Comparison of ENCODE assay signal across 8 mouse cellular contexts in the genomic region with DNA sequence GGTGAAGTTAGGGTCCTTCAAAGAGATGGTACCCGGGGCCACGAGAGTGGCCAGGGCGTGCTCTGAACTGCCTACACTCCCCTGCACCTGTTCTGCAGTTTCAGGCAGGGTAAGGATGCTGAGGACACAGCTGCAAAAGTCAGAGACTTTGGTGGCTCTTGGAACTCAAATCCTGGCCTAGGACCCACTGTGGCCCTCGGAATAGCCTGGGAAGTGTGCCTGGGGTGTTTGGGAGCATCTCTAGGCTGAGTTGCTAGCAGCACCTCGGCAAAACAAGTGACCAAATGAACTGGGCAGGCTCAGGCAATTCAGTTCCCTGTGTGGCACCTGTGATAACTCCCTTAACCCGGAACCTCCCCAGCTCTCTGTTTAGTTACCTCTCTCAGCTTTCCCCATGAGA. TPM values are rescaled to one million over a fixed set of nuclear protein-coding genes. Genes with fewer than 3 reads are reported as not detected.
DNase-seq lines count a peak whose midpoint lies in the region; ATAC-seq lines count a peak whose summit lies in the region.

No protein-coding gene starts in this region.

- H3K4me1 ChIP-seq in kidney, embryonic 15.5 days: peaks cover 35% of the 10 kb centered on the region
- H3K4me1 ChIP-seq in embryonic facial prominence, embryonic 13.5 days: peaks cover 20% of the 10 kb centered on the region
- H3K4me1 ChIP-seq in intestine, embryonic 16.5 days (ENCODE audit: control insufficient read depth, insufficient read depth, low read length): peaks cover 25% of the 10 kb centered on the region
- peaks cover 25% of the 10 kb centered on the region for H3K4me1 ChIP-seq in neural tube, embryonic 13.5 days (replicated peaks)

- no peak for ATAC-seq in kidney, embryonic 15.5 days (replicated peaks; ENCODE audit: low FRiP score)
- ATAC-seq in embryonic facial prominence, embryonic 13.5 days (ENCODE audit: insufficient number of reproducible peaks, insufficient read depth, low FRiP score, low TSS enrichment, low read depth): no peak
- ATAC-seq in intestine, embryonic 16.5 days: no peak
- no peak for ATAC-seq in neural tube, embryonic 13.5 days (ENCODE audit: low read depth)

- no peaks in the 10 kb centered on the region for H3K36me3 ChIP-seq in kidney, embryonic 15.5 days
- H3K36me3 ChIP-seq in embryonic facial prominence, embryonic 13.5 days: no peaks in the 10 kb centered on the region
- H3K36me3 ChIP-seq in intestine, embryonic 16.5 days (ENCODE audit: control insufficient read depth, insufficient read depth, low read length): no peaks in the 10 kb centered on the region
- no peaks in the 10 kb centered on the region for H3K36me3 ChIP-seq in neural tube, embryonic 13.5 days

- no peak for DNase-seq in kidney, adult 8-10 months
- no peak for DNase-seq in ovary, postnatal 36 days (ENCODE audit: low spot score)
- DNase-seq in gastrocnemius, adult 8-10 months (ENCODE audit: low spot score in 2 of 2): no peak
- no peak for DNase-seq in right cerebral cortex, postnatal 36 days (ENCODE audit: low spot score in 2 of 2)

- H3K27me3 ChIP-seq in kidney, embryonic 15.5 days: peaks cover 46% of the 10 kb centered on the region
- H3K27me3 ChIP-seq in embryonic facial prominence, embryonic 13.5 days: peaks cover 73% of the 10 kb centered on the region
- H3K27me3 ChIP-seq in intestine, embryonic 16.5 days (replicated peaks; ENCODE audit: control insufficient read depth, insufficient read depth, low read length): peaks cover 24% of the 10 kb centered on the region
- peaks cover 61% of the 10 kb centered on the region for H3K27me3 ChIP-seq in neural tube, embryonic 13.5 days

- no peaks in the 10 kb centered on the region for H3K9me3 ChIP-seq in kidney, embryonic 15.5 days (replicated peaks)
- H3K9me3 ChIP-seq in embryonic facial prominence, embryonic 13.5 days: no peaks in the 10 kb centered on the region
- no peaks in the 10 kb centered on the region for H3K9me3 ChIP-seq in intestine, embryonic 16.5 days (ENCODE audit: control insufficient read depth, low read length)
- no peaks in the 10 kb centered on the region for H3K9me3 ChIP-seq in neural tube, embryonic 13.5 days

- WGBS in kidney, embryonic 15.5 days: 19% methylated on average over 6 of the region's 6 CpGs
- 16% methylated on average over 6 of the region's 6 CpGs for WGBS in embryonic facial prominence, embryonic 13.5 days
- WGBS in intestine, embryonic 16.5 days: 22% methylated on average over 6 of the region's 6 CpGs
- 12% methylated on average over 6 of the region's 6 CpGs for WGBS in neural tube, embryonic 13.5 days

- peak overlapping the region; percentile 52 for H3K9ac ChIP-seq in kidney, embryonic 15.5 days
- peak overlapping the region; percentile 68; the same call in 1 of the 2 replicates for H3K9ac ChIP-seq in embryonic facial prominence, embryonic 13.5 days
- peak overlapping the region; percentile 71; the same call in 1 of the 2 replicates for H3K9ac ChIP-seq in intestine, embryonic 16.5 days (ENCODE audit: low read depth, low read length)
- H3K9ac ChIP-seq in neural tube, embryonic 13.5 days: no peak overlapping the region

- H3K4me2 ChIP-seq in kidney, embryonic 15.5 days: peak overlapping the region; percentile 97
- peak overlapping the region; percentile 90 for H3K4me2 ChIP-seq in embryonic facial prominence, embryonic 13.5 days
- H3K4me2 ChIP-seq in intestine, embryonic 16.5 days (ENCODE audit: low read depth, low read length): peak overlapping the region; percentile 99
- peak overlapping the region; percentile 99 for H3K4me2 ChIP-seq in neural tube, embryonic 13.5 days

- no peak overlapping the region for H3K27ac ChIP-seq in kidney, embryonic 15.5 days
- H3K27ac ChIP-seq in embryonic facial prominence, embryonic 13.5 days: no peak overlapping the region
- H3K27ac ChIP-seq in intestine, embryonic 16.5 days (ENCODE audit: low read length): no peak overlapping the region
- H3K27ac ChIP-seq in neural tube, embryonic 13.5 days (replicated peaks): no peak overlapping the region

- H3K4me3 ChIP-seq in kidney, embryonic 15.5 days (replicated peaks): peak overlapping the region; percentile 64
- peak overlapping the region; percentile 57 for H3K4me3 ChIP-seq in embryonic facial prominence, embryonic 13.5 days
- peak overlapping the region; percentile 67 for H3K4me3 ChIP-seq in intestine, embryonic 16.5 days (ENCODE audit: low read length)
- H3K4me3 ChIP-seq in neural tube, embryonic 13.5 days: peak overlapping the region; percentile 59

RNA-seq across cellular contexts. Expression of gene Tmod1, which starts 1.2 kb away (rescaled TPM):
- 8.2 TPM in 2 replicates for polyA plus RNA-seq in kidney, embryonic 15.5 days (2015; fragmentation: Nextera tagmentation; extraction: Ambion mirVana)
- polyA plus RNA-seq in embryonic facial prominence, embryonic 13.5 days (2015; fragmentation: Nextera tagmentation; extraction: Ambion mirVana): 2.4 and 3.2 TPM in 2 replicates
- polyA plus RNA-seq in intestine, embryonic 16.5 days (2015; fragmentation: Nextera tagmentation; extraction: Ambion mirVana): 3.2 and 4.0 TPM in 2 replicates
- polyA plus RNA-seq in neural tube, embryonic 13.5 days (2015; fragmentation: Nextera tagmentation; extraction: Ambion mirVana): 3.8 and 4.0 TPM in 2 replicates
- 100 to 1,000 TPM; 175 to 195 (median 187) TPM for total RNA-seq in gastrocnemius, adult 8-10 months (2022)
